Mouse (Mus musculus) hindbrain, embryonic 16.5 days (tissue): Measurements from ENCODE around the gene Snx32. TPM values are rescaled to one million over a fixed set of nuclear protein-coding genes. Genes with fewer than 3 reads are reported as not detected.

Experiments used
- ATAC-seq: fragments of 200-750 bp; cut with Nextera tagmentation; 2 replicates; pipeline ENCODE4 v1.8.0; 2017; ENCODE audit warnings: moderate TSS enrichment, moderate library complexity
- H3K27ac ChIP-seq: fragments of 300-500 bp; sonication (generic); 2 replicates; pipeline ENCODE4 v1.5.1; 2014; ENCODE audit warnings: low read depth, mild to moderate bottlenecking, control low read depth, low read length, moderate library complexity
- H3K27me3 ChIP-seq: fragments of 300-500 bp; sonication (generic); replicated peaks from 2 replicates; pipeline ENCODE4 v1.6.1; 2014; ENCODE audit warnings: low read length; ENCODE audit not compliant: control insufficient read depth, insufficient read depth
- H3K36me3 ChIP-seq: fragments of 300-500 bp; sonication (generic); 2 replicates; pipeline ENCODE4 v1.6.1; 2014; ENCODE audit warnings: mild to moderate bottlenecking, low read length, moderate library complexity, mixed read lengths; ENCODE audit not compliant: control insufficient read depth, insufficient read depth
- H3K4me1 ChIP-seq: fragments of 300-500 bp; sonication (generic); 2 replicates; pipeline ENCODE4 v1.6.1; 2014; ENCODE audit warnings: low read depth, low read length; ENCODE audit not compliant: control insufficient read depth, insufficient read depth
- H3K4me2 ChIP-seq: fragments of 300-500 bp; sonication (generic); 2 replicates; pipeline ENCODE4 v1.6.1; 2014; ENCODE audit warnings: mild to moderate bottlenecking, low read length, control low read depth, moderate library complexity
- H3K4me3 ChIP-seq: fragments of 300-500 bp; sonication (generic); 2 replicates; pipeline ENCODE4 v1.5.1; 2014; ENCODE audit warnings: mild to moderate bottlenecking, low read length, control low read depth, moderate library complexity
- H3K9ac ChIP-seq: fragments of 300-500 bp; sonication (generic); 2 replicates; pipeline ENCODE4 v1.6.1; 2014; ENCODE audit warnings: low read depth, mild to moderate bottlenecking, control low read depth, low read length, moderate library complexity
- H3K9me3 ChIP-seq: fragments of 300-500 bp; sonication (generic); 2 replicates; pipeline ENCODE4 v1.6.1; 2014; ENCODE audit warnings: mild to moderate bottlenecking, low read length, moderate library complexity; ENCODE audit not compliant: control insufficient read depth
- WGBS: fragments of 180-500 bp; shearing (Covaris S2); extraction: QIAGEN DNeasy Blood & Tissue Kit; methylation state at CpG from one replicate; pipeline ENCODE4 v1.1.7; 2014; 5-methylcytosine and 5-hydroxymethylcytosine counted together
- polyA plus RNA-seq: library from polyadenylated mRNA; unstranded; fragments of >200 nt; fragmentation: Nextera tagmentation; extraction: Ambion mirVana; gene quantifications from 2 replicates; pipeline ENCODE4 v1.2.1, GENCODE M21; 2015

The Snx32 gene
- polyA plus RNA-seq, 1 experiment from 2014 or later, result 101 TPM

DNA sequence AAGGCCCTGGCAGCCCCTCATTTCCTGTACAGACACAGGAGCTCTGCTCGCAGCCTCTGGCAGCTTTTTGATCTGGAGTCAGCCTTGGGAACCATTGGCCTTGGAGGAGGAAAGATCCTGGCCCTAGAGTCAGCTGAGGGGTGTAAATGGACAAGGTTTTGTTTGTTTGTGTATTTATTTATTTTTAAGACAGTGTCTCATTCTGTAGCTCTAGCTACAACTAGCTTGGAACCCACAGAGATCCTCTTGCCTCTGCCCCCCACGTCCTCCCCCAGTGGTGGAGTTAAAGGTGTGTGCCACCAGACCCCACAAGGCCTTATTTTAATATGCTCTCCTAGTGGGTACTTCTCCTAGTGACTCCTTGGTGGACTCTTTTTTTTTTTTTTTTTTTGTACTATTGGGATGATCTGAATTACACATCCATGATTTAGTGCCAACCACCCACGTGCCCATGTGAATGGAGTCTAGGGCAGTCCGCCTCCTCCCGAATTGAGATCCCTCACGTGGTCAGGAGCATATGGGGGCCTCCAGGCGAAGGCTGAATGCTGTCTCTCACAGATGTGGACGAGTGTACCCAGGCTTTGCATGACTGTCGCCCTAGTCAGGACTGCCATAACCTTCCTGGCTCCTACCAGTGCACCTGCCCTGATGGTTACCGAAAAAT is 33.2 kb downstream of the Snx32 start:
- peaks cover 20% of the 10 kb centered on the region for H3K4me1 ChIP-seq
- 84% methylated on average over 10 of the region's 10 CpGs for WGBS
- no peak overlapping the region for H3K4me2 ChIP-seq
- H3K27ac ChIP-seq, result no peak overlapping the region
- H3K9ac ChIP-seq, result no peak overlapping the region
- H3K36me3 ChIP-seq, result no peaks in the 10 kb centered on the region; the same call in 1 of the 2 replicates
- ATAC-seq, result no peak
- H3K4me3 ChIP-seq, result no peak overlapping the region
- no peaks in the 10 kb centered on the region for H3K27me3 ChIP-seq
- H3K9me3 ChIP-seq, result no peaks in the 10 kb centered on the region

GRCm38 (mm10) chr19:5475069-5475714 is 35.1 kb downstream of the Snx32 start:
- H3K4me2 ChIP-seq, result peak overlapping the region; percentile 99
- peak overlapping the region; percentile 85 for H3K9ac ChIP-seq
- peak overlapping the region; percentile 67 for H3K4me3 ChIP-seq
- no peaks in the 10 kb centered on the region for H3K9me3 ChIP-seq
- no peaks in the 10 kb centered on the region for H3K27me3 ChIP-seq
- H3K27ac ChIP-seq, result peak overlapping the region; percentile 72
- ATAC-seq, result no peak; the same call in none of the 2 replicates
- WGBS, result 17% methylated on average over 13 of the region's 13 CpGs
- H3K4me1 ChIP-seq, result peaks cover 20% of the 10 kb centered on the region
- H3K36me3 ChIP-seq, result no peaks in the 10 kb centered on the region

- peak overlapping the region; percentile 99 for H3K4me2 ChIP-seq
These were observed 35.9 kb downstream of the Snx32 start for GRCm38 (mm10) chr19:5474281-5475068.

DNA sequence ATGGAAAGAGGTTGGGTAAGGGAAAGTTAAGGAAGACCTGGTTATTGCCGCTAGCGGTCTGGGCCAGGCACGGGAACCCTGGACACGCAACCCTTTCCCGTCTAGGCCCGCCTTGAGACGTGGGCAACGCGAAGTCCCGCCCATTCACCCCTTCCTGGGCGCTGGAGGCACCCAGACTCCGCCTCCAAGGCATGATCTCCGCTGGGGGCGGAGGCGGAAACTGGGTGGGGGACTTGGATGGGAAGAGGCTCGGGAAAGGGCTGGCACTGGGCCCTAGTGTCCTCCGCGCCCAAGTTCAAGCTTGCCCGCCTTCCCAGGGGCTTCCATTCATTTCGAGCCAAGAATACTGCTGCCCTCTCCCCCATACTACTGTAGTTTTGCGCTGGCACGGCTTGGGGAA is 36.6 kb downstream of the Snx32 start, which contains the start of gene Efemp2:
Gene Efemp2 (plus strand): TSS at position 235 of the 400 bp plus-strand sequence.
- H3K4me3 ChIP-seq, result peak within 1 kb of the TSS; percentile 67
- H3K9me3 ChIP-seq, result no peaks in the 10 kb centered on the region
- 4% methylated on average over 22 of the region's 22 CpGs for WGBS
- H3K4me2 ChIP-seq, result peak within 1 kb of the TSS; percentile 99
- no peaks in the 10 kb centered on the region for H3K27me3 ChIP-seq
- peak within 1 kb of the TSS; percentile 85 for H3K9ac ChIP-seq
- no peaks in the 10 kb centered on the region for H3K36me3 ChIP-seq
- H3K27ac ChIP-seq, result peak within 1 kb of the TSS; percentile 72
- H3K4me1 ChIP-seq, result peaks cover 20% of the 10 kb centered on the region
- ATAC-seq, result peak; percentile 73

More at GRCm38 (mm10) chr19:5474281-5475068, 35.9 kb downstream of the Snx32 start:
- H3K9me3 ChIP-seq, result no peaks in the 10 kb centered on the region
- ATAC-seq, result peak; percentile 70
- WGBS, result under 1% methylated on average over 31 of the region's 68 CpGs
- no peaks in the 10 kb centered on the region for H3K27me3 ChIP-seq
- peak overlapping the region; percentile 67 for H3K4me3 ChIP-seq
- H3K4me1 ChIP-seq, result peaks cover 20% of the 10 kb centered on the region
- peak overlapping the region; percentile 72 for H3K27ac ChIP-seq
- H3K9ac ChIP-seq, result peak overlapping the region; percentile 85
- no peaks in the 10 kb centered on the region for H3K36me3 ChIP-seq

- Histone ChIP-seq H3K27me3 (no peaks in the 10 kb centered on the region), H3K36me3 (no peaks in the 10 kb centered on the region), H3K9ac (no peak overlapping the region), H3K27ac (no peak overlapping the region), H3K4me2 (no peak overlapping the region), H3K4me1 (peaks cover 20% of the 10 kb centered on the region), H3K9me3 (no peaks in the 10 kb centered on the region), H3K4me3 (no peak overlapping the region)
- 81% methylated on average over 3 of the region's 3 CpGs for WGBS
- no peak for ATAC-seq
These were observed 37.5 kb downstream of the Snx32 start for GRCm38 (mm10) chr19:5472857-5473256.

GRCm38 (mm10) chr19:5471846-5472245 is 38.5 kb downstream of the Snx32 start:
- H3K4me2 ChIP-seq, result no peak overlapping the region
- 35% methylated on average over 5 of the region's 5 CpGs for WGBS

DNA sequence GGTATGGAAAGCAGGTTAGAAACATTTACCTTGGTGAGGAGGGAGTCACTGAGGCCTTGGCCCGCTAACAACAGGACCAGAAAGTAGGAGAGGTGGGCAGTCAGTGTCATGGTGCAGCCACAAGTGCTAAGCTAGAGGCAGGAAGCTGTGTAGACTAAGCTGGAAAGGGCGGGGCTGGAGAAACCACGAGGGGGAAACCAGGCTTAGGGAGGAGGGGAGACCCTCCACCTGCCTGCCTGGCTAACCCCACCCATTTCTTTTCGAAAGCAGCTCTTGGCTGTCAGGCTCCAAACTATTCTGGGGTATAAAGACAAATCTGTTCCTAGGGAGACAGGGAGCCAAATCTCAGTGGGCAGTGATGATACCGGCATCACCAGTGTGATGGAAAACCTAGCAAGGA is 42.0 kb downstream of the Snx32 start, which contains the start of gene Ctsw:
Gene Ctsw (minus strand): TSS at position 134 of the 400 bp plus-strand sequence.
- H3K27me3 ChIP-seq, result no peaks in the 10 kb centered on the region
- H3K9ac ChIP-seq, result no peak within 1 kb of the TSS
- H3K4me2 ChIP-seq, result no peak within 1 kb of the TSS
- H3K4me3 ChIP-seq, result no peak within 1 kb of the TSS
- H3K27ac ChIP-seq, result no peak within 1 kb of the TSS
- H3K4me1 ChIP-seq, result peaks cover 7% of the 10 kb centered on the region
- no peaks in the 10 kb centered on the region for H3K9me3 ChIP-seq
- ATAC-seq, result no peak
- WGBS, result 63% methylated on average over 5 of the region's 5 CpGs
- peaks cover 28% of the 10 kb centered on the region for H3K36me3 ChIP-seq

More at GRCm38 (mm10) chr19:5471846-5472245, 38.5 kb downstream of the Snx32 start:
- Histone ChIP-seq H3K27me3 (no peaks in the 10 kb centered on the region), H3K36me3 (peaks cover 7% of the 10 kb centered on the region; the same call in 1 of the 2 replicates), H3K9ac (no peak overlapping the region), H3K9me3 (no peaks in the 10 kb centered on the region), H3K4me3 (no peak overlapping the region), H3K4me1 (peaks cover 20% of the 10 kb centered on the region), H3K27ac (no peak overlapping the region)
- ATAC-seq, result no peak

DNA sequence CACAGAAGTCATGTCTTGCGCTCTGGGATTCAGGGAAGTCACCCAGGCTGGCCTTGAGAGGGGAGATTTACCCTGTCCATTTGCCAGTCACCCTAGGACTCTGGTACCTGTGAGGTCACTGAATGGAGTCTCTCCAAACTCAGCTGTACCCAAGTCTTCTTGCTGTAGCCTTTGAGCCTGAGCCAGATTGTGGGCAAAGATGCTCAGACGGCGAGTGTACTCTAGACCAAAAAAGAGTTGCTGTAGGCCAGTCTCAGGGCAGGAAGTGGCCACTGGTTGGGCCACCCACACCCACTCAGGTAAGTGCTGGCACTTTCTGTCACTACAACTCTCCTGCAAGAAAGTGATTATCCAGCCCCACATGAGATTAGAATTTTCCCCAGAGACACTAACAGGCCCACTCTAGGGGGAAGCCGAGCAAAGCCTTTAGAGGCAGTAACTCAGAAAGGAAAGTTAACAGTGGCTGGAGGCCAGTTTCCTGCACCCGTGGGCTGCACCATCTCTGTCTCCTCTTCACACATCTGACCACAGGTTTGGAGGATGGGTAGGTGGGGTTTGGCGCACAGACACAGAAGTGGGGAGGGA is 43.3 kb downstream of the Snx32 start:
- Histone ChIP-seq H3K36me3 (peaks cover 29% of the 10 kb centered on the region), H3K4me3 (no peak overlapping the region), H3K27me3 (no peaks in the 10 kb centered on the region), H3K9me3 (no peaks in the 10 kb centered on the region), H3K4me2 (no peak overlapping the region), H3K4me1 (peaks cover 7% of the 10 kb centered on the region), H3K9ac (no peak overlapping the region), H3K27ac (no peak overlapping the region)
- ATAC-seq, result no peak
- WGBS, result 93% methylated on average over 6 of the region's 6 CpGs
